Mouse (Mus musculus) MEL (cell line): ENCODE measurements around the gene Cdc27. TPM values are rescaled to one million over a fixed set of nuclear protein-coding genes. Genes with fewer than 3 reads are reported as not detected.
A peak's percentile ranks its signal among the peaks of the same experiment; 100 is the strongest.

Experiments used
- DNase-seq: peaks from one replicate; pipeline ENCODE4 v3.0.0; 2011; ENCODE audit warnings: low read depth, low spot score
- H3K27ac ChIP-seq: 2 replicates; pipeline ENCODE4 v1.5.1; 2012; ENCODE audit warnings: low read depth, mild to moderate bottlenecking, control low read depth, low read length, moderate library complexity; ENCODE audit not compliant: control insufficient read depth
- H3K27me3 ChIP-seq, 2 experiments: fragments of 150-350 bp in 1 of 2; sonication (generic) in 1 of 2; 2 replicates each; pipeline ENCODE4 v1.6.1; 2012; ENCODE audit warnings: low read length in 2 of 2, mild to moderate bottlenecking in 2 of 2, improper control_type of control experiment in 1 of 2, moderate library complexity in 1 of 2; ENCODE audit not compliant: insufficient read depth in 2 of 2, control insufficient read depth in 1 of 2
- H3K36me3 ChIP-seq, 2 experiments: 2 replicates each; pipeline ENCODE4 v1.6.1; 2012 to 2014; ENCODE audit warnings: low read length in 2 of 2, improper control_type of control experiment in 1 of 2, inconsistent platforms in 1 of 2, mild to moderate bottlenecking in 1 of 2; ENCODE audit not compliant: insufficient read depth in 2 of 2, control insufficient read depth in 1 of 2
- H3K4me1 ChIP-seq, 2 experiments: fragments of 150-350 bp in 1 of 2; sonication (generic) in 1 of 2; 2 replicates each; pipeline ENCODE4 v1.6.1; 2012; ENCODE audit warnings: low read length in 2 of 2, improper control_type of control experiment in 1 of 2, mild to moderate bottlenecking in 1 of 2; ENCODE audit not compliant: insufficient read depth in 2 of 2, control insufficient read depth in 1 of 2
- H3K4me3 ChIP-seq, 2 experiments: fragments of 150-350 bp in 1 of 2; sonication (generic) in 1 of 2; 2 replicates each; pipeline ENCODE4 v1.5.1; 2012; ENCODE audit warnings: low read depth in 2 of 2, low read length in 2 of 2, mild to moderate bottlenecking in 2 of 2, moderate library complexity in 2 of 2, control low read depth in 1 of 2, improper control_type of control experiment in 1 of 2; ENCODE audit not compliant: control insufficient read depth in 1 of 2, insufficient read depth in 1 of 2
- H3K79me2 ChIP-seq: 2 replicates; pipeline ENCODE4 v1.6.1; 2012; ENCODE audit warnings: mild to moderate bottlenecking, low read length, moderate library complexity; ENCODE audit not compliant: control insufficient read depth, poor library complexity, insufficient read depth
- H3K9ac ChIP-seq: 2 replicates; pipeline ENCODE4 v1.6.1; 2012; ENCODE audit warnings: low read depth, mild to moderate bottlenecking, control low read depth, low read length, moderate library complexity; ENCODE audit not compliant: control insufficient read depth, poor library complexity, severe bottlenecking
- H3K9me3 ChIP-seq: fragments of 150-350 bp; sonication (generic); replicated peaks from 2 replicates; pipeline ENCODE4 v1.6.1; 2012; ENCODE audit warnings: mild to moderate bottlenecking, low read length, improper control_type of control experiment, moderate library complexity; ENCODE audit not compliant: insufficient read depth
- BHLHE40 ChIP-seq: IDR thresholded peaks from 2 replicates; pipeline ENCODE4 v1.6.1; 2012; ENCODE audit warnings: low read depth, mild to moderate bottlenecking, inconsistent platforms, low read length, improper control_type of control experiment, borderline replicate concordance
- CHD1 ChIP-seq: IDR thresholded peaks from 2 replicates; pipeline ENCODE4 v1.6.1; 2012; ENCODE audit warnings: low read depth, mild to moderate bottlenecking, inconsistent platforms, low read length, improper control_type of control experiment
- CHD2 ChIP-seq: IDR thresholded peaks from 2 replicates; pipeline ENCODE4 v1.6.1; 2011; ENCODE audit warnings: low read length, improper control_type of control experiment
- CTCF ChIP-seq, 3 experiments: IDR thresholded peaks in 2 of 3; conservative IDR thresholded peaks in 1 of 3; 2 replicates each; pipeline ENCODE4 v1.5.1; 2011 to 2012; ENCODE audit warnings: low read length in 3 of 3, low read depth in 2 of 3, mild to moderate bottlenecking in 2 of 3, improper control_type of control experiment in 1 of 3, inconsistent platforms in 1 of 3, mixed read lengths in 1 of 3, moderate library complexity in 1 of 3; ENCODE audit not compliant: control insufficient read depth in 1 of 3, insufficient read depth in 1 of 3, poor library complexity in 1 of 3, severe bottlenecking in 1 of 3
- EP300 ChIP-seq, 2 experiments: IDR thresholded peaks; 2 replicates each; pipeline ENCODE4 v1.6.1; 2011; ENCODE audit warnings: improper control_type of control experiment in 2 of 2, low read length in 2 of 2, low read depth in 1 of 2, mild to moderate bottlenecking in 1 of 2
- GATA1 ChIP-seq: IDR thresholded peaks from 2 replicates; pipeline ENCODE4 v1.6.1; 2011; ENCODE audit warnings: low read depth, low read length, improper control_type of control experiment
- MAX ChIP-seq: IDR thresholded peaks from 2 replicates; pipeline ENCODE4 v1.6.1; 2011; ENCODE audit warnings: low read length, improper control_type of control experiment
- MEF2A ChIP-seq: IDR thresholded peaks from 2 replicates; pipeline ENCODE4 v1.6.1; 2014; ENCODE audit warnings: low read depth, mild to moderate bottlenecking, inconsistent platforms, low read length, improper control_type of control experiment; ENCODE audit not compliant: poor library complexity, insufficient replicate concordance, severe bottlenecking; ENCODE audit errors: extremely low read depth
- MXI1 ChIP-seq: IDR thresholded peaks from 2 replicates; pipeline ENCODE4 v1.6.1; 2011; ENCODE audit warnings: mild to moderate bottlenecking, low read depth, low read length, improper control_type of control experiment
- NELFE ChIP-seq: IDR thresholded peaks from 2 replicates; pipeline ENCODE4 v1.6.1; 2011; ENCODE audit warnings: low read depth, low read length, improper control_type of control experiment
- NRF1 ChIP-seq: IDR thresholded peaks from 2 replicates; pipeline ENCODE4 v1.6.1; 2014; ENCODE audit warnings: low read depth, mild to moderate bottlenecking, inconsistent platforms, low read length, improper control_type of control experiment, moderate library complexity; ENCODE audit not compliant: poor library complexity, insufficient read depth, severe bottlenecking
- POLR2A ChIP-seq, 2 experiments: IDR thresholded peaks; 2 replicates each; pipeline ENCODE4 v1.6.1; 2011 to 2012; ENCODE audit warnings: low read length in 2 of 2, mild to moderate bottlenecking in 2 of 2, control low read depth in 1 of 2, improper control_type of control experiment in 1 of 2, low read depth in 1 of 2, moderate library complexity in 1 of 2; ENCODE audit not compliant: control insufficient read depth in 1 of 2, insufficient read depth in 1 of 2, poor library complexity in 1 of 2
- POLR2AphosphoS2 ChIP-seq: IDR thresholded peaks from 2 replicates; pipeline ENCODE4 v1.6.1; 2011; ENCODE audit warnings: low read length, improper control_type of control experiment
- RAD21 ChIP-seq: IDR thresholded peaks from 2 replicates; pipeline ENCODE4 v1.6.1; 2011; ENCODE audit warnings: mild to moderate bottlenecking, low read depth, low read length, improper control_type of control experiment
- SIN3A ChIP-seq: IDR thresholded peaks from 2 replicates; pipeline ENCODE4 v1.6.1; 2012; ENCODE audit warnings: low read length, improper control_type of control experiment, inconsistent platforms
- SMC3 ChIP-seq: IDR thresholded peaks from 2 replicates; pipeline ENCODE4 v1.6.1; 2011; ENCODE audit warnings: low read depth, low read length, improper control_type of control experiment
- TCF12 ChIP-seq: IDR thresholded peaks from 2 replicates; pipeline ENCODE4 v1.6.1; 2014; ENCODE audit warnings: low read depth, mild to moderate bottlenecking, inconsistent platforms, low read length, improper control_type of control experiment, moderate library complexity
- ZC3H11A ChIP-seq: IDR thresholded peaks from 2 replicates; pipeline ENCODE4 v1.6.1; 2012; ENCODE audit warnings: low read depth, mild to moderate bottlenecking, inconsistent platforms, low read length, improper control_type of control experiment
- ZMIZ1 ChIP-seq: IDR thresholded peaks from 2 replicates; pipeline ENCODE4 v1.6.1; 2012; ENCODE audit warnings: low read depth, mild to moderate bottlenecking, inconsistent platforms, low read length, improper control_type of control experiment, moderate library complexity
- polyA plus RNA-seq, 2 experiments: library from polyadenylated mRNA; stranded (reverse) in 1 of 2; unstranded in 1 of 2; fragments of >175 nt in 1 of 2; fragments of >200 nt in 1 of 2; gene quantifications; 2 replicates each; pipeline versions ENCODE4 v1.2.1 to v1.2.4; 2012; ENCODE audit warnings: low replicate concordance in 2 of 2, low read depth in 1 of 2; ENCODE audit not compliant: insufficient read length in 2 of 2, insufficient read depth in 1 of 2, missing spikeins in 1 of 2
- total RNA-seq: library from RNA; depleted of rRNA; stranded (reverse); fragments of 300-350 nt; gene quantifications from 2 replicates; pipeline ENCODE4 v1.2.3, GENCODE M21; 2012

Gene Cdc27
- total and polyA plus RNA-seq, 3 experiments: 24.4 to 180 (median 30.4) TPM

- H3K79me2 ChIP-seq: no peaks in the 10 kb centered on the region
- H3K27me3 ChIP-seq: no peaks in the 10 kb centered on the region
- TF ChIP-seq MEF2A (no peak), MAX (no peak)
- no peak overlapping the region for H3K9ac ChIP-seq
- peaks cover 0 to 5% of the 10 kb centered on the region in 2 experiments; a peak in 1 of 4 replicates for H3K4me1 ChIP-seq
- no peak overlapping the region for H3K4me3 ChIP-seq
- DNase-seq: no peak
- H3K36me3 ChIP-seq: no peaks in the 10 kb centered on the region
- H3K27ac ChIP-seq: no peak overlapping the region
- no peaks in the 10 kb centered on the region for H3K9me3 ChIP-seq
These were observed 37.5 kb upstream of the Cdc27 start for GRCm38 (mm10) chr11:104587904-104588303.

- no peak overlapping the region for H3K27ac ChIP-seq
- no peaks in the 10 kb centered on the region for H3K79me2 ChIP-seq
- no peak overlapping the region for H3K9ac ChIP-seq
- no peak overlapping the region for H3K4me3 ChIP-seq
- H3K4me1 ChIP-seq: peaks cover 0 to 5% of the 10 kb centered on the region in 2 experiments; a peak in 1 of 4 replicates
- H3K9me3 ChIP-seq: no peaks in the 10 kb centered on the region
- no peaks in the 10 kb centered on the region for H3K27me3 ChIP-seq
- no peak for TF ChIP-seq GATA1
- peak; percentile 32; the same call in 1 of the 2 replicates for TF ChIP-seq SMC3
- peak; percentile 2; the same call in 1 of the 2 replicates for TF ChIP-seq RAD21
- TF ChIP-seq CTCF (IDR thresholded peaks at IDR 0.05 in 2 of 3, conservative IDR thresholded peaks at IDR 0.05 in 1 of 3; ENCODE audit: control insufficient read depth in 1 of 3, insufficient read depth in 1 of 3, low read depth in 2 of 3, low read length in 3 of 3, poor library complexity in 1 of 3, severe bottlenecking in 1 of 3): peak; percentile 31 to 54 (median 47); a peak in 5 of 6 replicates
- no peak for TF ChIP-seq CHD1
- H3K36me3 ChIP-seq: no peaks in the 10 kb centered on the region
- peak; percentile 31 for DNase-seq
These were observed 35.1 kb upstream of the Cdc27 start for GRCm38 (mm10) chr11:104585495-104585894.

GRCm38 (mm10) chr11:104582630-104583364 lies 32.4 kb upstream of the Cdc27 start:
- Histone ChIP-seq H3K9me3 (no peaks in the 10 kb centered on the region), H3K4me3 (no peak overlapping the region), H3K36me3 (no peaks in the 10 kb centered on the region), H3K79me2 (no peaks in the 10 kb centered on the region), H3K9ac (no peak overlapping the region), H3K4me1 (no peaks in the 10 kb centered on the region), H3K27me3 (no peaks in the 10 kb centered on the region), H3K27ac (no peak overlapping the region)
- TF ChIP-seq BHLHE40 (no peak), NELFE (no peak), MXI1 (no peak), SIN3A (no peak), POLR2A (IDR thresholded peaks at IDR 0.05; ENCODE audit: control insufficient read depth in 1 of 2, insufficient read depth in 1 of 2, low read depth in 1 of 2, low read length in 2 of 2, poor library complexity in 1 of 2) (no peak), TCF12 (no peak), SMC3 (no peak), CHD2 (no peak), GATA1 (no peak), POLR2AphosphoS2 (no peak), EP300 (IDR thresholded peaks at IDR 0.05; ENCODE audit: low read depth in 1 of 2, low read length in 2 of 2) (no peak), NRF1 (no peak), ZC3H11A (no peak), ZMIZ1 (no peak)
- no peak for DNase-seq
